Mouse (Mus musculus): ENCODE results near the gene Rps18. TPM values are rescaled to one million over a fixed set of nuclear protein-coding genes. Genes with fewer than 3 reads are reported as not detected.

The Rps18 gene
- polyA plus RNA-seq, 1 experiment from 2014 or later, result 1,510 TPM

- no peak overlapping the region for H3K9ac ChIP-seq (replicated peaks)
- peak overlapping the region; percentile 83 for H3K4me2 ChIP-seq (ENCODE audit: low read depth, low read length)
Measured at GRCm38 (mm10) chr17:33921361-33921760, 34.4 kb downstream of the Rps18 start.

GRCm38 (mm10) chr17:33920282-33921097, 35.3 kb downstream of the Rps18 start:
- peak; percentile 91 for DNase-seq
- Histone ChIP-seq H3K4me3 (ENCODE audit: low read depth, low read length) (peak overlapping the region; percentile 84), H3K4me1 (ENCODE audit: insufficient read depth) (peaks cover 22% of the 10 kb centered on the region), H3K9me3 (ENCODE audit: low read length) (no peaks in the 10 kb centered on the region), H3K36me3 (replicated peaks; ENCODE audit: insufficient read depth, low read length) (peaks cover 31% of the 10 kb centered on the region), H3K27me3 (ENCODE audit: insufficient read depth, low read length) (no peaks in the 10 kb centered on the region), H3K9ac (replicated peaks) (peak overlapping the region; percentile 80), H3K27ac (ENCODE audit: low read depth) (peak overlapping the region; percentile 94), H3K4me2 (ENCODE audit: low read depth, low read length) (peak overlapping the region; percentile 83)
- under 1% methylated on average over 36 of the region's 36 CpGs for WGBS (ENCODE audit: insufficient replicate concordance)
- ATAC-seq, result peak; percentile 20; the same call in 1 of the 2 replicates
- TF ChIP-seq CTCF (IDR thresholded peaks at IDR 0.05; ENCODE audit: low read depth) (peak; percentile 97), EP300 (IDR thresholded peaks at IDR 0.05; ENCODE audit: low read depth) (no peak)

More at GRCm38 (mm10) chr17:33921361-33921760, 34.4 kb downstream of the Rps18 start:
- H3K4me1 ChIP-seq (ENCODE audit: insufficient read depth), result peaks cover 20% of the 10 kb centered on the region
- no peak for DNase-seq
- H3K9me3 ChIP-seq (ENCODE audit: low read length), result no peaks in the 10 kb centered on the region
- peaks cover 39% of the 10 kb centered on the region for H3K36me3 ChIP-seq (replicated peaks; ENCODE audit: insufficient read depth, low read length)
- no peak overlapping the region for H3K4me3 ChIP-seq (ENCODE audit: low read depth, low read length)
- no peak for ATAC-seq
- TF ChIP-seq EP300 (IDR thresholded peaks at IDR 0.05; ENCODE audit: low read depth) (no peak), CTCF (IDR thresholded peaks at IDR 0.05; ENCODE audit: low read depth) (no peak)
- no peak overlapping the region for H3K27ac ChIP-seq (ENCODE audit: low read depth)
- WGBS (ENCODE audit: insufficient replicate concordance), result 79% methylated on average over 7 of the region's 7 CpGs
- no peaks in the 10 kb centered on the region for H3K27me3 ChIP-seq (ENCODE audit: insufficient read depth, low read length)

- Histone ChIP-seq H3K9me3 (ENCODE audit: low read length) (no peaks in the 10 kb centered on the region), H3K4me3 (ENCODE audit: low read depth, low read length) (peak overlapping the region; percentile 84), H3K9ac (replicated peaks) (peak overlapping the region; percentile 80), H3K27me3 (ENCODE audit: insufficient read depth, low read length) (no peaks in the 10 kb centered on the region), H3K4me2 (ENCODE audit: low read depth, low read length) (peak overlapping the region; percentile 83), H3K27ac (ENCODE audit: low read depth) (peak overlapping the region; percentile 94), H3K36me3 (replicated peaks; ENCODE audit: insufficient read depth, low read length) (peaks cover 32% of the 10 kb centered on the region), H3K4me1 (ENCODE audit: insufficient read depth) (peaks cover 27% of the 10 kb centered on the region)
- under 1% methylated on average over 51 of the region's 52 CpGs for WGBS (ENCODE audit: insufficient replicate concordance)
- ATAC-seq (peak; percentile 49), DNase-seq (peak; percentile 90)
- TF ChIP-seq EP300 (IDR thresholded peaks at IDR 0.05; ENCODE audit: low read depth) (0 out of 2 replicates have a peak, but pooled peaks have one; percentile 30), CTCF (IDR thresholded peaks at IDR 0.05; ENCODE audit: low read depth) (peak; percentile 65)
Measured at GRCm38 (mm10) chr17:33919351-33920281, 36.2 kb downstream of the Rps18 start.

- H3K4me2 ChIP-seq (ENCODE audit: low read depth, low read length), result peak overlapping the region; percentile 83
- peaks cover 41% of the 10 kb centered on the region for H3K36me3 ChIP-seq (replicated peaks; ENCODE audit: insufficient read depth, low read length)
- H3K27ac ChIP-seq (ENCODE audit: low read depth), result peak overlapping the region; percentile 94
- H3K4me3 ChIP-seq (ENCODE audit: low read depth, low read length), result peak overlapping the region; percentile 84
- H3K9ac ChIP-seq (replicated peaks), result peak overlapping the region; percentile 80
- no peaks in the 10 kb centered on the region for H3K9me3 ChIP-seq (ENCODE audit: low read length)
- DNase-seq (peak; percentile 63), ATAC-seq (no peak)
- TF ChIP-seq EP300 (IDR thresholded peaks at IDR 0.05; ENCODE audit: low read depth) (no peak), CTCF (IDR thresholded peaks at IDR 0.05; ENCODE audit: low read depth) (no peak)
- WGBS (ENCODE audit: insufficient replicate concordance), result 59% methylated on average over 37 of the region's 37 CpGs
- H3K4me1 ChIP-seq (ENCODE audit: insufficient read depth), result peaks cover 27% of the 10 kb centered on the region
- H3K27me3 ChIP-seq (ENCODE audit: insufficient read depth, low read length), result no peaks in the 10 kb centered on the region
Measured at GRCm38 (mm10) chr17:33918293-33919203, 37.3 kb downstream of the Rps18 start.

GRCm38 (mm10) chr17:33917656-33918292, 38.0 kb downstream of the Rps18 start:
- no peaks in the 10 kb centered on the region for H3K9me3 ChIP-seq (ENCODE audit: low read length)
- DNase-seq (no peak), ATAC-seq (no peak)
- H3K27me3 ChIP-seq (ENCODE audit: insufficient read depth, low read length), result no peaks in the 10 kb centered on the region
- WGBS (ENCODE audit: insufficient replicate concordance), result 84% methylated on average over 18 of the region's 18 CpGs
- TF ChIP-seq CTCF (IDR thresholded peaks at IDR 0.05; ENCODE audit: low read depth) (no peak), EP300 (IDR thresholded peaks at IDR 0.05; ENCODE audit: low read depth) (no peak)
- H3K27ac ChIP-seq (ENCODE audit: low read depth), result no peak overlapping the region
- no peak overlapping the region for H3K4me2 ChIP-seq (ENCODE audit: low read depth, low read length)
- no peak overlapping the region for H3K9ac ChIP-seq (replicated peaks)
- no peak overlapping the region for H3K4me3 ChIP-seq (ENCODE audit: low read depth, low read length)
- H3K4me1 ChIP-seq (ENCODE audit: insufficient read depth), result peaks cover 27% of the 10 kb centered on the region
- peaks cover 45% of the 10 kb centered on the region for H3K36me3 ChIP-seq (replicated peaks; ENCODE audit: insufficient read depth, low read length)
